Mouse (Mus musculus) lung, embryonic 14.5 days (tissue): ENCODE measurements around the gene Ankrd11. TPM values are rescaled to one million over a fixed set of nuclear protein-coding genes. Genes with fewer than 3 reads are reported as not detected.

Source experiments
- ATAC-seq: fragments of 200-750 bp; cut with Nextera tagmentation; 2 replicates; pipeline ENCODE4 v1.8.0; 2017; ENCODE audit warnings: mild to moderate bottlenecking, moderate TSS enrichment, moderate library complexity; ENCODE audit not compliant: insufficient read depth
- DNase-seq: peaks from one replicate; pipeline ENCODE4 v3.0.0-alpha.2; 2015
- H3K27ac ChIP-seq: fragments of 300-500 bp; sonication (generic); 2 replicates; pipeline ENCODE4 v1.5.1; 2014; ENCODE audit warnings: low read depth, mild to moderate bottlenecking, moderate library complexity
- H3K27me3 ChIP-seq: fragments of 300-500 bp; sonication (generic); 2 replicates; pipeline ENCODE4 v1.6.1; 2014; ENCODE audit warnings: low read length, control low read depth; ENCODE audit not compliant: insufficient read depth
- H3K36me3 ChIP-seq: fragments of 300-500 bp; sonication (generic); 2 replicates; pipeline ENCODE4 v1.6.1; 2014; ENCODE audit warnings: control low read depth; ENCODE audit not compliant: insufficient read depth
- H3K4me1 ChIP-seq: fragments of 300-500 bp; sonication (generic); 2 replicates; pipeline ENCODE4 v1.6.1; 2014; ENCODE audit warnings: antibody characterized with exemption, control low read depth; ENCODE audit not compliant: insufficient read depth
- H3K4me2 ChIP-seq: fragments of 300-500 bp; sonication (generic); 2 replicates; pipeline ENCODE4 v1.6.1; 2014; ENCODE audit warnings: mild to moderate bottlenecking
- H3K4me3 ChIP-seq: fragments of 300-500 bp; sonication (generic); 2 replicates; pipeline ENCODE4 v1.5.1; 2014; ENCODE audit warnings: low read depth, low read length
- H3K9ac ChIP-seq: fragments of 300-500 bp; sonication (generic); 2 replicates; pipeline ENCODE4 v1.6.1; 2014
- H3K9me3 ChIP-seq: fragments of 300-500 bp; sonication (generic); 2 replicates; pipeline ENCODE4 v1.6.1; 2016; ENCODE audit warnings: low read depth, low read length, control low read depth
- CTCF ChIP-seq: IDR thresholded peaks from 2 replicates; pipeline ENCODE4 v1.5.1; 2016; ENCODE audit warnings: antibody characterized with exemption, low read depth
- WGBS: fragments of 180-500 bp; shearing (Covaris S2); extraction: QIAGEN DNeasy Blood & Tissue Kit; methylation state at CpG from one replicate; pipeline ENCODE4 v1.1.7; 2014; 5-methylcytosine and 5-hydroxymethylcytosine counted together
- polyA plus RNA-seq: library from polyadenylated mRNA; unstranded; fragments of >200 nt; fragmentation: Nextera tagmentation; extraction: Ambion mirVana; gene quantifications from 2 replicates; pipeline ENCODE4 v1.2.1, GENCODE M21; 2014

Gene Ankrd11
- polyA plus RNA-seq, 1 experiment from 2014 or later = 94.6 TPM

DNA sequence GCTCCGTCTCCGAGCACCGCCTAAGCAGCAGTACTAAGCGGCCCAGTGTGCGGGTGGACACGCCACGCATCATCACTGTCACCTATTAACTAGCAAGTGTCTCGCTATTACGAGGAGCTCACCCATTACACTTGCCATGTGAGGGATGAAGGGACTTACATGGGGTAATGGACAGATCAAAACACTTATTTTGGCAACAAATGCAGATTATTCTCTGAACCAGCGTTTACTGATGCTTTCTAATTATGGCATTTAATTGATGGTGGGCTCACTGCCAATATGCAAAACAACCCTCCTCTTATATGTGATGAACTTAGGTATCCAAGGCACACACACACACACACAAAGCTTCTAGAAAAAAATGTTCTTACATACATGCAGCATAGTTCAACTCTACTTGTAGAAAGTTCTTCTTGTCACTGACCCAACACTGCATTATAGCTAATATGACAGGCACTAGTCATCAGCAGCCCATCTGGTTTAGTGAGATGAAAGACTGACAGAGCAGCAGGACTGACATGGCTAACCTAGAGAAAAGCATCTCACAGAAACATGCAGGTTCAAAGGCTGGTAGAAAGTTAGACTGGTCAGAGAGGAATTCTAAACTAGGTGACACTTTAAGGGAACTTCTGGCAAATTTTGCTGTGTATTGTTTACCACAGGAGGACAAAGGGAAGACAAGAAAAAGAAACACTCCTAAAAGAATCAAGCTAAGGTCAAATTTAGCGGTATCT, 2.5 kb downstream of the Ankrd11 start:
- ATAC-seq (no peak), DNase-seq (no peak)
- Histone ChIP-seq H3K9me3 (no peaks in the 10 kb centered on the region), H3K36me3 (no peaks in the 10 kb centered on the region), H3K9ac (peak overlapping the region; percentile 100; the same call in 1 of the 2 replicates), H3K27ac (no peak overlapping the region), H3K4me3 (peak overlapping the region; percentile 100; the same call in 1 of the 2 replicates), H3K4me1 (peaks cover 17% of the 10 kb centered on the region), H3K27me3 (no peaks in the 10 kb centered on the region), H3K4me2 (peak overlapping the region; percentile 87)
- no peak for TF ChIP-seq CTCF
- WGBS = 64% methylated on average over 11 of the region's 11 CpGs

DNA sequence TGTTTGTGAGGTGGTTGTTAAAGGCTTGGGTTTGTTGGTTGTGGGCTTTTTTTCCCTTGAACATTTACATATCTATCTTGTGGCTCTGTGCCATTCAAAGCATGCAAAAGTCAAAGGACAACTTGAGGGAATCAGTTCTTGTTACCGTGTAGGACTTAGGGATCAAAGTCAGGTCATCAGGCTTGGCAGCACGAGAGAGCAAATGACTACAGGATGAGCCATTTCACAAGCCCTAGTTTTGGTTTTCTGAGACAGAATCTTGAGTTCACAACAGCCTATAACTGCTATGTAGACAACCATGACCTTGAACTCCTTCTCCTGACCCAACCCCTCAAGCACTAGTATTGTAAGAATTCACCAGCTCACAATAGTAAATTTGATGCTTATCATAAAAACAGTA, 3.7 kb downstream of the Ankrd11 start:
- H3K4me3 ChIP-seq = no peak overlapping the region
- peaks cover 13% of the 10 kb centered on the region for H3K4me1 ChIP-seq
- no peak overlapping the region for H3K27ac ChIP-seq
- no peak for DNase-seq
- H3K36me3 ChIP-seq = no peaks in the 10 kb centered on the region
- WGBS = 29% methylated on average over 2 of the region's 2 CpGs
- ATAC-seq = no peak
- TF ChIP-seq CTCF = no peak
- H3K4me2 ChIP-seq = no peak overlapping the region
- no peaks in the 10 kb centered on the region for H3K27me3 ChIP-seq
- H3K9me3 ChIP-seq = no peaks in the 10 kb centered on the region
- no peak overlapping the region for H3K9ac ChIP-seq

DNA sequence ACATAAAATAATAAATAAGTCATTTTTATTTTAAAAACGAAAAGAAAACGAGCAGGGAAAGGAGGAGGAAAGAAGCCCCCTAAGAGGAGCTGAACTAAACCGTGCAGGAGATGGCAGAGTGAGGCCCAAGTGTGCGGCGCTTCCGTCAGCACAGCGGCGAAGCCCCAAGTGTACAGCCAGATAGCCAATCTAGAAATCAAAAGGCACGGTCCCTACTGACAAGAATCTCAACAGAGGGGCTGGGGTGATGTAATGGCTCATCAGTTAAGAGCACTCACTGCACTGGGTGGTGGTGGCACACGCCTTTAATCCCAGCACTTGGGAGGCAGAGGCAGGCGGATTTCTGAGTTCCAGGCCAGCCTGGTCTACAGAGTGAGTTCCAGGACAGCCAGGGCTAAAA, 4.6 kb downstream of the Ankrd11 start:
- Histone ChIP-seq H3K27me3 (no peaks in the 10 kb centered on the region), H3K4me3 (no peak overlapping the region), H3K4me1 (peaks cover 13% of the 10 kb centered on the region), H3K9ac (no peak overlapping the region), H3K27ac (no peak overlapping the region), H3K36me3 (no peaks in the 10 kb centered on the region), H3K9me3 (no peaks in the 10 kb centered on the region), H3K4me2 (no peak overlapping the region)
- ATAC-seq = no peak
- 79% methylated on average over 11 of the region's 11 CpGs for WGBS
- TF ChIP-seq CTCF = no peak
- no peak for DNase-seq

DNA sequence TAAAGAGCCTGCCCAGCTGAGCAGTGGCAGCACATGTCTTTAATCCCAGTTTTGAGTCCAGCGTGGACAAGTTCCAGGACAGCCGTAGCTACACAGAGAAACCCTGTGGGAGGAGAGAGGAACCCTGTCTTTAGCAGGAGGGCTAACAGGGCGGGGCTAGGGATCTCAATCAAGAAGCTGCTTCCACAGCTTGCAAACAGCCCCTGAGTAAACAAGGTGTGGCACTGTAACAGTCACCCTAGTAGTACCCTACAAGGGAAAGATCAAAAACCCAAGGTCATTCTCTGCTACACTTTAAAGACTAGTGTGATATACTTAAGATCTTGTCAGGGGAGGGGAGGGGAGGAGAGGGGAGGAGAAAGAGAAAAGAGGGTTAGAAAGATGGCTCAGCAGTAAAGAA, 5.1 kb downstream of the Ankrd11 start:
- H3K27ac ChIP-seq = no peak overlapping the region
- no peaks in the 10 kb centered on the region for H3K27me3 ChIP-seq
- no peak for TF ChIP-seq CTCF
- DNase-seq = no peak
- no peak overlapping the region for H3K4me3 ChIP-seq
- no peak overlapping the region for H3K9ac ChIP-seq
- ATAC-seq = no peak
- no peaks in the 10 kb centered on the region for H3K36me3 ChIP-seq
- no peaks in the 10 kb centered on the region for H3K9me3 ChIP-seq
- WGBS = 61% methylated on average over 3 of the region's 3 CpGs
- H3K4me2 ChIP-seq = no peak overlapping the region
- peaks cover 13% of the 10 kb centered on the region for H3K4me1 ChIP-seq

DNA sequence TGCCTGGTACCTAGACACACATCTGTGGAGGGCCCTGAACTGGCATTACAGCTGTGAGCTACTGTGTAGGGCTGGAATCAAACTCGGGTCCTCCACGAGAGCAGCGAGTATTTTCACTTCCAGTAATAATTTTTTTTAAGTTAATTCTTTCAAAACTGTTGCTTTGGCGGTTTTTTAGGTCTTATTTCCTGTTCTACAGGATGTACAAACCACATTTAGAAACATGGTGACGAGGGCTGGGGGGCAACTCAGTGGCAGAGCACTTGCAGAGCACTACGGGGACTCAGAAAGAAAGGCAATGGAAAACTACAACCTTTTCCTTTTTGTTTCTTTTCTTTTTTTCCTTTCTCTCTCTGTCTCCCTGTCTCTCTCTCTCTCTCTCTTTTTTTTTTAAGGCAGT, 7.9 kb downstream of the Ankrd11 start:
- Histone ChIP-seq H3K4me3 (no peak overlapping the region), H3K4me1 (no peaks in the 10 kb centered on the region), H3K4me2 (no peak overlapping the region), H3K27ac (no peak overlapping the region), H3K9me3 (no peaks in the 10 kb centered on the region), H3K9ac (no peak overlapping the region), H3K36me3 (no peaks in the 10 kb centered on the region), H3K27me3 (no peaks in the 10 kb centered on the region)
- no peak for ATAC-seq
- DNase-seq = no peak
- WGBS = 70% methylated on average over 6 of the region's 6 CpGs
- TF ChIP-seq CTCF = no peak

DNA sequence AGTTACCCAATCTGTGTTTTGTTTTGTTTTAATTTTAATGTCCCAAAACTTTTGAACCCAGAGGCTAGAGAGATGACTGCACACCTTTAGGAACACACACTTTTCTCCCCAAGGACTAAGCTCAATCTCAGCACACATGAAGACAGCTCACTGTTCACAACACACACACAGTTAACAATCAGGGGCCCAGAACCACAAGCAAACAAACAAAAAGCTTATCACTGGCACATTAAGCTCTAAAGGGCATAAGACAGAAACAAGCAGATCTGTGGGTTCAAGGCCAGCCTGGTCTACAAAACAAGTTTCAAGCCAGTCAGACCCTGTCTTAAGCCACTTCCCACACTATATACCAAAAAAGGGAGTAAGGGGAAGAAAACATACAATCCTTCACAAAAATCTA, 8.6 kb downstream of the Ankrd11 start:
- Histone ChIP-seq H3K4me2 (no peak overlapping the region), H3K4me1 (no peaks in the 10 kb centered on the region), H3K27me3 (no peaks in the 10 kb centered on the region), H3K9ac (no peak overlapping the region), H3K4me3 (no peak overlapping the region), H3K36me3 (no peaks in the 10 kb centered on the region), H3K9me3 (no peaks in the 10 kb centered on the region), H3K27ac (no peak overlapping the region)
- no peak for ATAC-seq
- DNase-seq = no peak
- TF ChIP-seq CTCF = no peak

DNA sequence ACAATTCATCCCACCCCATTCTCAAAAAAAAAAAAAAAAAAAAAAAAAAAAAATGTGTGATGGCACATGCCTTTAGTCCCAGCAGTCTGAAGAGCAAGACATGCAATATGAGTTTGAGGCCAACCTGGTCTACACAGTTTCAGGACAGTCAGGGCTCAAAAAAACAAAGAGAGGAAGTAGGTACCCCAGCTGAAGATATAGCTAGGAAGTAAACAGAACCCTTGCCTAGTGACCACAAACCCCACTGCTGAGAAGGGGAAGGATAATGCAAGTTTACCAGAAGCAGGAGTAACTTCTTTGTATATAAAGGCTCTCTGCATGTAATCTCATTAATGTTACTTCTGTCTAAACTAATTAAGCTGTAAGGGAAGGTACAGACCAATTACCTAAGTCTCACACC, 9.3 kb downstream of the Ankrd11 start:
- no peak overlapping the region for H3K4me2 ChIP-seq
- H3K9me3 ChIP-seq = no peaks in the 10 kb centered on the region
- no peak overlapping the region for H3K9ac ChIP-seq
- H3K27me3 ChIP-seq = no peaks in the 10 kb centered on the region
- no peak for TF ChIP-seq CTCF
- H3K36me3 ChIP-seq = 0 out of 2 replicates have a peak, but pooled peaks cover 4% of the 10 kb centered on the region
- H3K4me1 ChIP-seq = no peaks in the 10 kb centered on the region
- H3K4me3 ChIP-seq = no peak overlapping the region
- DNase-seq = peak; percentile 31
- no peak for ATAC-seq
- no peak overlapping the region for H3K27ac ChIP-seq
